Mouse (Mus musculus): Measurements from ENCODE around the gene Dctpp1. TPM values are rescaled to one million over a fixed set of nuclear protein-coding genes. Genes with fewer than 3 reads are reported as not detected.

Gene Dctpp1
- polyA plus RNA-seq, 1 experiment from 2014 or later = 138 TPM

DNA sequence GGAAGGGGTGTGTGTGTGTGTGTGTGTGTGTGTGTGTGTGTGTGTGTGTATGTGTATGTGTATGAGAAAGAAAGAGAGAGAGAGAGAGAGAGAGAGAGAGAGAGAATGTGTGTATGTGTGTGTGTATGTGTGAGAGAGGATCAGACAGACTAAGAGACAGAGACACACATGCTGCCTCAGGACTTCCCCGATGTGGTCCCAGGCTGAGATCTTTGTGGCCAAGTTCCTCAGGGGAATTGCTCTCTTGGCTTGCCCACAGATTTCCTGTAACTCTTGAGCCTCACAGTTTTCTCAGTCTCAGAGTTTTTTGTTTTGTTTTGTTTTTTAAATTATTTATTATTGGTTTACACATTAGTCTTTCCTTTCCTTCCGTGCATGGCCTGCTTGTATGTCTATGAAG is 28.8 kb upstream of the Dctpp1 start:
- Histone ChIP-seq H3K4me1 (ENCODE audit: control insufficient read depth, insufficient read depth, low read length) (no peaks in the 10 kb centered on the region), H3K27ac (ENCODE audit: low read depth, low read length) (no peak overlapping the region), H3K4me2 (ENCODE audit: low read depth, low read length) (no peak overlapping the region), H3K9ac (replicated peaks; ENCODE audit: low read depth, low read length) (no peak overlapping the region), H3K9me3 (ENCODE audit: control insufficient read depth, low read length) (peaks cover 5% of the 10 kb centered on the region; the same call in 1 of the 2 replicates), H3K27me3 (ENCODE audit: control insufficient read depth, insufficient read depth, low read length) (no peaks in the 10 kb centered on the region), H3K4me3 (ENCODE audit: low read depth, low read length) (no peak overlapping the region), H3K36me3 (ENCODE audit: control insufficient read depth, insufficient read depth, low read length) (no peaks in the 10 kb centered on the region)
- whole genome bisulfite sequencing = 79% methylated on average over 2 of the region's 2 CpGs
- no peak for ATAC-seq (ENCODE audit: low read depth)

DNA sequence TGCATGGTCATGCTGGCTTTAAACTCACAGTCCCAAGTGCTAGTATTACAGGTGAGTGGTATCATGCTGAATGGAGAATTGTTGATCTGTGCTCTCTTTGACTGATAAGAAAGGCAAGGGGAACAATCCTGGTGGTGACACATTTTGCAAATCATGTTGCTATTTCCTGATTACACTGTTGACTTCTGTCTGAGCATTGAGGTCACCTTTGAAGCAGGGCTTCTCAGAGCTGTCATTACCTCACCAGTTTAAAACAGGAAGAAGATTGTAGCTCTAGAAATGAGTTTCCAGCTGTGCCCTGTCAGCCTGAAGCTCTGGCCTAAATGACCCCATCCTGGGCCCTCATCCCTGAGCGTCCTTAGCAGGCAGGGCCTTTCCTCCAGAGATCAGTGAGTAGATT is 27.4 kb upstream of the Dctpp1 start:
- H3K27ac ChIP-seq (ENCODE audit: low read depth, low read length) = no peak overlapping the region
- H3K4me1 ChIP-seq (ENCODE audit: control insufficient read depth, insufficient read depth, low read length) = no peaks in the 10 kb centered on the region
- no peak overlapping the region for H3K9ac ChIP-seq (replicated peaks; ENCODE audit: low read depth, low read length)
- 86% methylated on average over 1 of the region's 1 CpGs for WGBS
- no peaks in the 10 kb centered on the region for H3K36me3 ChIP-seq (ENCODE audit: control insufficient read depth, insufficient read depth, low read length)
- no peak for ATAC-seq (ENCODE audit: low read depth)
- peaks cover 5% of the 10 kb centered on the region; the same call in 1 of the 2 replicates for H3K9me3 ChIP-seq (ENCODE audit: control insufficient read depth, low read length)
- no peaks in the 10 kb centered on the region for H3K27me3 ChIP-seq (ENCODE audit: control insufficient read depth, insufficient read depth, low read length)
- H3K4me2 ChIP-seq (ENCODE audit: low read depth, low read length) = no peak overlapping the region
- no peak overlapping the region for H3K4me3 ChIP-seq (ENCODE audit: low read depth, low read length)

DNA sequence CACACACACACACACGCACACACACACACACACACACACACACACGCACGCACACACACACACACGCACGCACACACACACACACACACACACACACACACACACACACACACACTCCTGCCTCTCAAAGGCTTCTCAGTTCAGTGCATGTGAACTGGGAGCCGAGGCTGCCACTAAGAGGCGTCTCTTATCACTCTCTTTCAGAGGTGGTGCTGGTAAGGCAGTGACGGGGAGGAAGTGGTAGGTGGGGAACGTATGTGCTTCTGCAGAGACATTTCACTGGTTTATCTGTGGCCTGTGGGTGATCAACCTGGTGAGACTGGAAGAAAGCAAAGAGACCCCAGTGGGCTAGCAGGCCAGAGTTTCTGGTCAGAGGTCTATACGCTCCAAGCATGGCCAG is 24.6 kb upstream of the Dctpp1 start:
- Histone ChIP-seq H3K27me3 (ENCODE audit: control insufficient read depth, insufficient read depth, low read length) (no peaks in the 10 kb centered on the region), H3K9ac (replicated peaks; ENCODE audit: low read depth, low read length) (no peak overlapping the region), H3K27ac (ENCODE audit: low read depth, low read length) (no peak overlapping the region), H3K4me2 (ENCODE audit: low read depth, low read length) (no peak overlapping the region), H3K36me3 (ENCODE audit: control insufficient read depth, insufficient read depth, low read length) (no peaks in the 10 kb centered on the region), H3K4me3 (ENCODE audit: low read depth, low read length) (no peak overlapping the region), H3K4me1 (ENCODE audit: control insufficient read depth, insufficient read depth, low read length) (no peaks in the 10 kb centered on the region), H3K9me3 (ENCODE audit: control insufficient read depth, low read length) (peaks cover 5% of the 10 kb centered on the region; the same call in 1 of the 2 replicates)
- 88% methylated on average over 5 of the region's 10 CpGs for WGBS
- ATAC-seq (ENCODE audit: low read depth) = no peak

DNA sequence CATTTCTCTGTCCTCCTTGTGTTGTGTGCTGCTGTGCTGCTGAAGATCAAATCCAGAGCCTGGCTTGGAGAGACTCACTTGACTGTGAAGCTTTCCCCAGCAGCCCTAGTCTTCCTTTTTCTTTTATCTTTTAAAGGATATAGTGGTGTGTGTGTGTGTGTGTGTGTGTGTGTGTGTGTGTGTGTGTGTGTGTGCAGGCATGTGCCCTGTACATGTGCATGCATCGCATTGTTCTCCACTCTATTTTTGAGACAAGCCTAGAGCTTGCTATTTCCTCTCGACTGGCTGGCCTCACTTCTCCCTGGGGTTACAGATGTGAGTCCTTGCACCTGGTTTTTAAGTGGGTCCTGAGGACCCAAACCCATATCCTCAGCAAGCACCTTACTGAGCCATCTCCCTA is 21.7 kb upstream of the Dctpp1 start:
- no peak overlapping the region for H3K9ac ChIP-seq (replicated peaks; ENCODE audit: low read depth, low read length)
- 77% methylated on average over 2 of the region's 2 CpGs for WGBS
- H3K4me1 ChIP-seq (ENCODE audit: control insufficient read depth, insufficient read depth, low read length) = no peaks in the 10 kb centered on the region
- no peak overlapping the region for H3K4me2 ChIP-seq (ENCODE audit: low read depth, low read length)
- H3K4me3 ChIP-seq (ENCODE audit: low read depth, low read length) = no peak overlapping the region
- ATAC-seq (ENCODE audit: low read depth) = no peak
- H3K27ac ChIP-seq (ENCODE audit: low read depth, low read length) = no peak overlapping the region
- no peaks in the 10 kb centered on the region for H3K9me3 ChIP-seq (ENCODE audit: control insufficient read depth, low read length)
- no peaks in the 10 kb centered on the region for H3K27me3 ChIP-seq (ENCODE audit: control insufficient read depth, insufficient read depth, low read length)
- no peaks in the 10 kb centered on the region for H3K36me3 ChIP-seq (ENCODE audit: control insufficient read depth, insufficient read depth, low read length)

DNA sequence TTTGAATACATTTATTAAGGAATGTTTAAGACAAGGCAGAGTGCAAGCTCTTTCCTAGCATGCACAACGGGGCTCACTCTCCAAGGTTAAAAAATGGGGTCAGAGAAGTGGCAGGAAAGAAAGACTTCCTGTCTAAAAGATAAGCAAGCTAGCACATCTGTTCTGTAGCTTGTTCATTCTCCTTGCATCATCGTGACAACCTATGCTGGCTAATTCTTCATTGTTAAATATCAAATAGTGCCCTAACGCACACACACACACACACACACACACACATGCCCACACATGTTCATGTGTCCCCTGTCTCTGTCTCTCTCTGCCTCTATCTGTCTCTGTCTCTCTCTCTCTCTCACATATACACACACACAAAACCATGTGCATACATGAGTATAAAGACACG is 20.6 kb upstream of the Dctpp1 start:
- Histone ChIP-seq H3K4me3 (ENCODE audit: low read depth, low read length) (no peak overlapping the region), H3K27ac (ENCODE audit: low read depth, low read length) (no peak overlapping the region), H3K4me2 (ENCODE audit: low read depth, low read length) (no peak overlapping the region), H3K9me3 (ENCODE audit: control insufficient read depth, low read length) (no peaks in the 10 kb centered on the region), H3K9ac (replicated peaks; ENCODE audit: low read depth, low read length) (no peak overlapping the region), H3K36me3 (ENCODE audit: control insufficient read depth, insufficient read depth, low read length) (no peaks in the 10 kb centered on the region), H3K4me1 (ENCODE audit: control insufficient read depth, insufficient read depth, low read length) (no peaks in the 10 kb centered on the region), H3K27me3 (ENCODE audit: control insufficient read depth, insufficient read depth, low read length) (no peaks in the 10 kb centered on the region)
- 71% methylated on average over 4 of the region's 4 CpGs for WGBS
- ATAC-seq (ENCODE audit: low read depth) = no peak

DNA sequence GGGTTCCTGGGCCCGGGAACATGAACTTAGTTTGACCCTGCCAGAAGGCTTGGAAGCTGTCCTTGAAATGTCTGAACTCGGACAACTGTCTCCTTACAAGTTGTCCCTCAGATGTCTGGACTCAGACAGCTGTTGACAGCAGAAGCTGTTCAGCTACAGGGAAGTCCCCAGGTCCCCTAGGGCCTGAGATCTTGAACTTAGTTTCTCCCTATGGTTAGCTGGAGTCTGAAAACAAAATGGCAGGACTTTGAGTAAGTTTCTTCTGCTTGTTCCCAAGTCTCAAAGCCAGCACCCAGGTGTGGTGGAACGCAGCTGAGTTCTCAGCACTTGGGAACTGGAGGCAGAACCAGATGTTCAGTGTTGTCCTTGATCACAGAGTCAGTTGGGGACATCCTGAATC is 19.6 kb upstream of the Dctpp1 start:
- no peaks in the 10 kb centered on the region for H3K9me3 ChIP-seq (ENCODE audit: control insufficient read depth, low read length)
- H3K27me3 ChIP-seq (ENCODE audit: control insufficient read depth, insufficient read depth, low read length) = no peaks in the 10 kb centered on the region
- no peak overlapping the region for H3K4me3 ChIP-seq (ENCODE audit: low read depth, low read length)
- ATAC-seq (ENCODE audit: low read depth) = no peak
- H3K36me3 ChIP-seq (ENCODE audit: control insufficient read depth, insufficient read depth, low read length) = no peaks in the 10 kb centered on the region
- H3K4me1 ChIP-seq (ENCODE audit: control insufficient read depth, insufficient read depth, low read length) = no peaks in the 10 kb centered on the region
- H3K4me2 ChIP-seq (ENCODE audit: low read depth, low read length) = no peak overlapping the region
- no peak overlapping the region for H3K27ac ChIP-seq (ENCODE audit: low read depth, low read length)
- 70% methylated on average over 3 of the region's 3 CpGs for WGBS
- H3K9ac ChIP-seq (replicated peaks; ENCODE audit: low read depth, low read length) = no peak overlapping the region

DNA sequence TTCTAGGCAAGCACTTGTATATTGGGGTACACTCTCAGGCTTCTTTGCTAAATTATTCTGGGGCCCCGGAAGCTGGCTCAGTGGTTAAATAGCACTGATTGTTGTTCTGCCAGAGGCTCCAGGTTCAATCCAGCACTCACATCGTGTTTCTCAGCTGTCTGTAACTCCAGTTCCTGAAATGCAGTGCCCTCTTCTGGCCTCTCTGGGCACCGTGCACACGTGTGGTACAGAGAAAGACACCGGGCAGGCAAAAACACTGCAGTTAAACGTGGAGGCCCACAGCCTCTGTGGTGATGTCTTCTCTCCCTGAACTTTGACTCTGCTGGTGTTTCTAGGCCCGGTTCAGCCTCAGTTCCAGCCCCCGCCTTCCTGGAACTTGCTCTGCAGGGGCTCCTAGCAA is 17.8 kb upstream of the Dctpp1 start:
- no peak overlapping the region for H3K27ac ChIP-seq (ENCODE audit: low read depth, low read length)
- no peak overlapping the region for H3K9ac ChIP-seq (replicated peaks; ENCODE audit: low read depth, low read length)
- no peaks in the 10 kb centered on the region for H3K9me3 ChIP-seq (ENCODE audit: control insufficient read depth, low read length)
- no peaks in the 10 kb centered on the region for H3K27me3 ChIP-seq (ENCODE audit: control insufficient read depth, insufficient read depth, low read length)
- WGBS = 20% methylated on average over 8 of the region's 8 CpGs
- H3K4me3 ChIP-seq (ENCODE audit: low read depth, low read length) = no peak overlapping the region
- no peaks in the 10 kb centered on the region for H3K36me3 ChIP-seq (ENCODE audit: control insufficient read depth, insufficient read depth, low read length)
- no peak for ATAC-seq (ENCODE audit: low read depth)
- no peak overlapping the region for H3K4me2 ChIP-seq (ENCODE audit: low read depth, low read length)
- peaks cover under 1% of the 10 kb centered on the region; the same call in 1 of the 2 replicates for H3K4me1 ChIP-seq (ENCODE audit: control insufficient read depth, insufficient read depth, low read length)

DNA sequence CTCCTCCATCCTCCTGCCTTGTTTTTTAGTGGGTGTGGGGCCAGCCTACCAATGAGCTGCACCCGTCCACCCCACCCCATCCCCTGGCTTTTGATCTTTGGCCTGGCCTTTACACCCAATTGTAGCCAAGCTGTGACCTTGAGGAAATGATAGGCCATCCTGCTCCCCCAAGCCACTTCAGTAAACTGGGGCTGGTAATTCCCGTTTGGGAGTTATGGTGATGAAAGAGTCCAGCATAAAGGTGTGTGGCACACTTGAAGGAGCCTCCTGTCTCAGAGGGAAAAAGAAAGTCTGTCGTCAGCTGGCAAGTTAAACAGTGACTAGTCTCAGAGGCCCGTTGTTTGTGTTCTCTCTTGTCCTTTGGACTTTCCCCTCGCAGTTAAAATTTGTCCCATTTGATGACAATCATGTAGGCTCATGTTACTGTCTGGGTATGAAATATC is 16.0 kb upstream of the Dctpp1 start:
- Histone ChIP-seq H3K4me1 (ENCODE audit: control insufficient read depth, insufficient read depth, low read length) (peaks cover 12% of the 10 kb centered on the region), H3K4me3 (ENCODE audit: low read depth, low read length) (no peak overlapping the region), H3K4me2 (ENCODE audit: low read depth, low read length) (no peak overlapping the region), H3K9ac (replicated peaks; ENCODE audit: low read depth, low read length) (no peak overlapping the region), H3K36me3 (ENCODE audit: control insufficient read depth, insufficient read depth, low read length) (no peaks in the 10 kb centered on the region), H3K9me3 (ENCODE audit: control insufficient read depth, low read length) (no peaks in the 10 kb centered on the region), H3K27ac (ENCODE audit: low read depth, low read length) (no peak overlapping the region), H3K27me3 (ENCODE audit: control insufficient read depth, insufficient read depth, low read length) (no peaks in the 10 kb centered on the region)
- WGBS = 66% methylated on average over 5 of the region's 5 CpGs
- no peak for ATAC-seq (ENCODE audit: low read depth)

DNA sequence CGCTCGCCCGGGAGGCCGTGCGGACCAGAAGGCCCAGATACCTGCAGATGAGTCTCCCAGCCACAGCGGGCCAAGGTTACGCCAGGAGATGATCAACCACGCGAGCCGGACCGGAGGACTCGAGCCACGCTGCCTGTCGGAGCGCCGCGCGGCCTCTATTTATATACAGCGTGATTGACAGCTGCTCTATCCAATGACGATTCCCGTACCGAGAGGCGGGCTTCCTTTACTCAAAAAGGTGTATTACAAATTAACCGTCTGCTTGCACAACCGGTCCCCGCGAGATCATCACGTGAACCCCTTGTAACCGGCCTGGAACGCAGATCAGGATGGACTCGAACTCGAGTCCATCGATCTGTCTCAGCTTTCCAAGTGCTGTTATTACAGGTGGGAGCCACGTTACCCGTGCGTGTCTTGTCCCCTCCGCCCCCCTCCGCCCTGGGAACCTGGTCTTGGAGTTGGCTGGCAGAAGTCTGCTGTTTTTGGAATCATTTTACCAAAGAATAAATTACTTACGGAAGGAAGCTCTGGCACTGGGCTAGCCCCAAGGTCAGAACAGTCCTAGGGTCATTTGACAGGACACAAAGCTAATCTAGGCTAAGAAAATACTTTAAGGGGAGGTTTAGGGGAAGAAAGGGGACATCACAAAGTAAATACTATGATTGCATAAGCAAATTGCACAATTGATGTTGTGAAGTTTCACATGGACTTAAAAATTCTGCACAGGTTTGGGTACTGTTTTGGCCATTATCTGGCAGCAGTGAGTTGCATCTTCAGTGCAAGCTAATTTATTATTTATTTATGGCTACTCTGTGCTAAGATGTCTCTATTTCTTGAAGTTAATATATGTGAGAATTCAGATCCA is 13.6 kb upstream of the Dctpp1 start, which contains the start of gene Sephs2:
TSS of gene Sephs2 (minus strand) at position 131 of the 865 bp plus-strand sequence.
- H3K9ac ChIP-seq (replicated peaks; ENCODE audit: low read depth, low read length) = peak within 1 kb of the TSS; percentile 91
- peak within 1 kb of the TSS; percentile 80 for H3K27ac ChIP-seq (ENCODE audit: low read depth, low read length)
- no peaks in the 10 kb centered on the region for H3K9me3 ChIP-seq (ENCODE audit: control insufficient read depth, low read length)
- H3K27me3 ChIP-seq (ENCODE audit: control insufficient read depth, insufficient read depth, low read length) = no peaks in the 10 kb centered on the region
- H3K36me3 ChIP-seq (ENCODE audit: control insufficient read depth, insufficient read depth, low read length) = no peaks in the 10 kb centered on the region
- 4% methylated on average over 39 of the region's 39 CpGs for whole genome bisulfite sequencing
- H3K4me3 ChIP-seq (ENCODE audit: low read depth, low read length) = peak within 1 kb of the TSS; percentile 88
- peak within 1 kb of the TSS; percentile 88 for H3K4me2 ChIP-seq (ENCODE audit: low read depth, low read length)
- H3K4me1 ChIP-seq (ENCODE audit: control insufficient read depth, insufficient read depth, low read length) = peaks cover 12% of the 10 kb centered on the region
- ATAC-seq (ENCODE audit: low read depth) = peak; percentile 93

Measured in neural tube, embryonic 14.5 days (tissue).